Mouse (Mus musculus) hindbrain, embryonic 13.5 days (tissue): ENCODE measurements around the gene Kcnh4. TPM values are rescaled to one million over a fixed set of nuclear protein-coding genes. Genes with fewer than 3 reads are reported as not detected.
"Not testable (repeated sequence)": the region's sequence is repeated elsewhere in the genome, so short reads cannot be mapped to it uniquely, and the experiment has no call there.

Source experiments
- ATAC-seq: fragments of 200-750 bp; cut with Nextera tagmentation; 2 replicates; pipeline ENCODE4 v1.8.0; 2017; ENCODE audit warnings: moderate TSS enrichment; ENCODE audit not compliant: low FRiP score
- H3K27ac ChIP-seq: fragments of 300-500 bp; sonication (generic); 2 replicates; pipeline ENCODE4 v1.5.1; 2015; ENCODE audit warnings: inconsistent platforms, mild to moderate bottlenecking, moderate library complexity
- H3K27me3 ChIP-seq: fragments of 300-500 bp; sonication (generic); 2 replicates; pipeline ENCODE4 v1.6.1; 2015; ENCODE audit warnings: mild to moderate bottlenecking, inconsistent platforms
- H3K36me3 ChIP-seq: fragments of 300-500 bp; sonication (generic); 2 replicates; pipeline ENCODE4 v1.6.1; 2015; ENCODE audit warnings: mild to moderate bottlenecking, inconsistent platforms
- H3K4me1 ChIP-seq: fragments of 300-500 bp; sonication (generic); replicated peaks from 2 replicates; pipeline ENCODE4 v1.6.1; 2015; ENCODE audit warnings: inconsistent platforms
- H3K4me2 ChIP-seq: fragments of 300-500 bp; sonication (generic); 2 replicates; pipeline ENCODE4 v1.6.1; 2015; ENCODE audit warnings: inconsistent platforms, mild to moderate bottlenecking, moderate library complexity
- H3K4me3 ChIP-seq: fragments of 300-500 bp; sonication (generic); 2 replicates; pipeline ENCODE4 v1.5.1; 2015; ENCODE audit warnings: mild to moderate bottlenecking, inconsistent platforms
- H3K9ac ChIP-seq: fragments of 300-500 bp; sonication (generic); 2 replicates; pipeline ENCODE4 v1.6.1; 2015; ENCODE audit warnings: mild to moderate bottlenecking, inconsistent platforms
- H3K9me3 ChIP-seq: fragments of 300-500 bp; sonication (generic); 2 replicates; pipeline ENCODE4 v1.6.1; 2016; ENCODE audit warnings: inconsistent platforms
- WGBS: fragments of 180-500 bp; shearing (Covaris S2); methylation state at CpG from one replicate; pipeline ENCODE4 v1.1.7; 2015; 5-methylcytosine and 5-hydroxymethylcytosine counted together
- polyA plus RNA-seq: library from polyadenylated mRNA; unstranded; fragments of >200 nt; fragmentation: Nextera tagmentation; extraction: Ambion mirVana; gene quantifications from 2 replicates; pipeline ENCODE4 v1.2.1, GENCODE M21; 2015

Gene Kcnh4
- 7.4 and 7.5 TPM in 2 replicates for polyA plus RNA-seq

DNA sequence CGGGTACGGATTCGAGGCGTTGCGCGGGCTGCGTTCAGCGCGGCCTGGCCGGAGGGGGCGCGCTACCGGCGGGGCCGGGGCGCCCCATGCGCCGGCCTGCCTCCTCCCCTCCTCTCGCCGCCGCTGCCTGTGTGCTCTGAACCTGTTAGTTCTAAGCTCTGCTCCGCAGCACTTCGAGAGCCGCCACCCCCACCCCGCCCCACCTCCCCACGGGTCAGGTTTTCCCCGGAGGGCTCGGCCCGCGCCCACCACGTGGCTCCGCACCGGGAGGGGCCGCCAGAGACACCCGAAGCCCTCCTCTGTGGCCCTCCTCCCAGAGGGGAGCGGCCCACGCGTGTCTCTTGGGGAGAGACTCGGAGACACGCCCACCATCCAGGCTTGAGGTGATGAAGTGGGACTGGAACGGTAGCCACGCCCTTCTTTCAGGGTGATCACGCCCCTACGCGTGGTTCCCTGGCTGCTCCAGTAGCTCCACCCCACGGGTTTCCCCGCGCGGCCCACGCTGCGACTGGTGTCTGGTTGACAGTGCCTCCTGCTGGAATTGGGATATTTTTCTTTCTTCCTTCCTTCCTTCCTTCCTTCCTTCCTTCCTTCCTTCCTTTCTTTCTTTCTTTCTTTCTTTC lies at the start of gene Kcnh4:
Gene Kcnh4, minus strand, starts transcription at position 332 of the 623 bp plus-strand sequence.
- H3K27me3 ChIP-seq, result 0 out of 2 replicates have a peak, but pooled peaks cover 15% of the 10 kb centered on the region
- H3K36me3 ChIP-seq, result peaks cover 19% of the 10 kb centered on the region
- H3K9ac ChIP-seq, result peak within 1 kb of the TSS; percentile 76
- peak within 1 kb of the TSS; percentile 62 for H3K4me3 ChIP-seq
- peaks cover 32% of the 10 kb centered on the region for H3K4me1 ChIP-seq
- H3K9me3 ChIP-seq, result no peaks in the 10 kb centered on the region
- peak within 1 kb of the TSS; percentile 66 for H3K4me2 ChIP-seq
- WGBS, result 1% methylated on average over 30 of the region's 51 CpGs
- H3K27ac ChIP-seq, result peak within 1 kb of the TSS; percentile 71
- ATAC-seq, result peak; percentile 66

DNA sequence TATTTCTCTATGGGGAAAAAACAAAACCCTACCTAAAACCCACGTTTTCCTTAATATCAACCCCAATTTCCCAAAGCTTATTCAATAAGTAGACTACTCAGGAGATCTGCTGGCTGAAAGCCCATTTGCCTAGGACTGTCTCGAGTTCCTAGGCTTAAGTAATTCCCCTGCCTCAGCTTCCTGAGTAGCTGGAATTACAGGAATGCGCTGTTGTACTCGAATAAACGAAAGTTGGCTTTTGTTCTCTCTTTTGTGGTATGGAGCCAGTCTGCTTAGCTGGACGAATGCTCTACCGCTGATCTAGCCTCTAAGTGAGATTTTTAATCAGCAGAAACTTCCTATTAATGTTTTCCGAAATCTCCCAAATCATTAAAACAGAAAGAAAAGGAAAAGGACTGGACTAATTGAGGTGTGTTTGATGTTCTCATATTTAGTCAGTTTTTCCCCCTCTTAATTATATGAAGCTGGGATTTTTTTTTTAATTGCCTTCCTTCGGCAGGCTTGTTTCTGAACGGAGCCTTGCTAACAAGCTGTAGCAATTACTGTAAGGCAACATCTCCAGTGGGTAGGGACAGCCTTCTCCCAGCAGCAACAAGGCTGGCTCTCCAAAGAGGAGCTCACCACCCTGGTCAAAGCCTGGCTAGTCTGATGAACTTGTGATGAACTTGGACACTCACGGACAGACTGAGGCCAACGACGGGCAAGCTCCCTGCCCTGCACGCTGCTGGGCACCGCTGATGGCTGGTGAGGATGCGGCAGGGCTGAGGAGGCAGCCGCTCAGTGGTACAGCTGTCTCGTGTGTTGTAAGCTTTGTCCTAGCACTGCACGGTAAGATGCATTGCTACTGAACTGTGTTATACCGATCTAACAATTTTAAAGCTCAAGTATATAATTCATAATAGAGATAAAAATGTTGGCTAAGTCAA lies 46.9 kb upstream of the Kcnh4 start:
- no peak overlapping the region for H3K4me2 ChIP-seq
- H3K4me1 ChIP-seq, result no peaks in the 10 kb centered on the region
- no peak overlapping the region for H3K9ac ChIP-seq
- no peaks in the 10 kb centered on the region for H3K9me3 ChIP-seq
- WGBS, result 76% methylated on average over 20 of the region's 20 CpGs
- H3K27ac ChIP-seq, result no peak overlapping the region
- H3K36me3 ChIP-seq, result peaks cover 34% of the 10 kb centered on the region
- no peaks in the 10 kb centered on the region for H3K27me3 ChIP-seq
- no peak for ATAC-seq
- no peak overlapping the region for H3K4me3 ChIP-seq

DNA sequence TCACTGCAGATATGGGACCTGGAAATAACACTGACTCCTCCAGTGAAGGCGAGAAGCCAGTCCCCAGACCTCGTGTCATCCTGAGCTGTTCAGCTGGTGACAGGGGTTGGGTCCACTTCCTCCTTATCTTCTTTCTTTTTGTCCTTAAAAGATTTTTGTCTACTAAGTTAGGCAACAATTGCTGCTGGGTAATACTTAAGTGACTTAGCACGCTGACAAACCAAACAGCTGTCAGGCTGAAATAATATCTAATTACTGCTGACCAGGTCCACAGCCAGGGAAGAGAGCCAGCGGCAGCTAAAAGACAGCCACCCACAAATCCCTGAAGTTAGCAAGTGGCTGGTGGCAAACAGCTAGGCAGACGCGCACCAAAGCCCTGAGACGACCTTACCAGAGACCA lies 45.8 kb upstream of the Kcnh4 start:
- Histone ChIP-seq H3K27ac (no peak overlapping the region), H3K9me3 (no peaks in the 10 kb centered on the region), H3K4me3 (no peak overlapping the region), H3K36me3 (peaks cover 44% of the 10 kb centered on the region), H3K9ac (no peak overlapping the region), H3K4me2 (no peak overlapping the region), H3K4me1 (no peaks in the 10 kb centered on the region), H3K27me3 (no peaks in the 10 kb centered on the region)
- no peak for ATAC-seq
- 88% methylated on average over 7 of the region's 7 CpGs for WGBS

DNA sequence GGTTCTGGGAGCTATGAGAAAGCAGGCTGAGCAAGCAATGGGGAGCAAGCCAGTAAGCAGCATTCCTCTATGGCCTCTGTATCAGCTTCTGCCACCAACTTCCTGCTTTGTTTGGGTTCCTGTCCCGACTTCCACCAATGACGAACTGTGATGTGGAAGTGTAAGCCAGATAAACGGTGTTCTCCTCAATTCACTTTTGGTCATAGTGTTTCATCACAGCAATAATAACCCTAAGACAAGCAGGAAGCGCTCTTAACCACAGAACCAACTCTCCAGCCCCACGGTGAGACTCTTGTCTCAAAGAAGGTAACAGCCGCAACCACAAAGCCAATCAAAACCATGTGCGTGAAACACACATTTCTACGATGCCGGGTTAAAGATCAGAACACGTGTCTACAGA lies 44.7 kb upstream of the Kcnh4 start:
- H3K4me2 ChIP-seq, result no peak overlapping the region
- no peak overlapping the region for H3K27ac ChIP-seq
- no peaks in the 10 kb centered on the region for H3K27me3 ChIP-seq
- WGBS, result 96% methylated on average over 10 of the region's 10 CpGs
- no peak overlapping the region for H3K4me3 ChIP-seq
- no peaks in the 10 kb centered on the region for H3K4me1 ChIP-seq
- H3K9ac ChIP-seq, result no peak overlapping the region
- no peak for ATAC-seq
- H3K36me3 ChIP-seq, result peaks cover 47% of the 10 kb centered on the region
- H3K9me3 ChIP-seq, result no peaks in the 10 kb centered on the region

DNA sequence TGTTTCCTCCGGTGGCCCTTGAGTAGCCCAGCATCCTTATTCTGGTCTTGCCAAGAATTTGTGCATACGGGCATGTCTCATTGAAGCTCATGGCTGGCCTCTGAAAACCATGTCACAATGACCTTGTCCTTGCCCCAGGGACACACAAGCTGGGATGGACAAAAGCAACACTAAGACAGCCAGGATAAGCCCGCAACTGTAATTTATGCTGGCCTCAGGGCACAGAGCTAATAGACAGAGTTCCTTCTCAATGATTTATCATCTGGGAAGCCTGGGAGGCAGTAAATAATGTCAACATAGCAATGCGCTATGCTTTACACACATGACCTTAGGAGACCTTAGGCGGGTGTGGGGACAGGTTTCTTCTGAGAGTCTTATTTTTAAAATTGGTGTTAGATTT lies 39.7 kb upstream of the Kcnh4 start:
- Histone ChIP-seq H3K27me3 (no peaks in the 10 kb centered on the region), H3K9me3 (no peaks in the 10 kb centered on the region), H3K36me3 (peaks cover 56% of the 10 kb centered on the region), H3K9ac (no peak overlapping the region), H3K4me1 (no peaks in the 10 kb centered on the region), H3K4me3 (no peak overlapping the region), H3K27ac (no peak overlapping the region), H3K4me2 (no peak overlapping the region)
- no peak for ATAC-seq
- WGBS, result 62% methylated on average over 5 of the region's 5 CpGs

DNA sequence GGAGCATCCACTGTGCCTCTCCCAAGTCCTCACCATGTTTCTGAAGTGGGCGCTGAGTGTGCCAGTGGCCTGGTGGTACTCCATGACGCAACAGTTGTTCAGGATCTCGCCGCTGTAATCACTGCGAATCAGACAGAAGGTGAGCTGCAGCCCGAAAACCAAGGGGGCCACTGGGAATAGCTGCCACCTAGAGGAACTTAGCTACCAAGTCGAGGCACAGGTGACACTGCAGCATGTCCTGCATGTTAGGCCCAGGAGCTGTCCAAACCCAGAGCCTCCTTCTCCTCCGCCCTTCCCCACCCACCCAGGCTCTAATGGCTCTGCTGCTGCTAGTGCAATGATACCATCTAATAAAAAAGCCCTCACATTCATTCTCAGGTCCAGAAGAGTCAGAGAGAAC lies 36.8 kb upstream of the Kcnh4 start:
- Histone ChIP-seq H3K4me2 (no peak overlapping the region), H3K4me3 (no peak overlapping the region), H3K9ac (no peak overlapping the region), H3K36me3 (peaks cover 38% of the 10 kb centered on the region), H3K27me3 (no peaks in the 10 kb centered on the region), H3K4me1 (no peaks in the 10 kb centered on the region), H3K27ac (no peak overlapping the region), H3K9me3 (no peaks in the 10 kb centered on the region)
- 64% methylated on average over 8 of the region's 8 CpGs for WGBS
- ATAC-seq, result no peak

DNA sequence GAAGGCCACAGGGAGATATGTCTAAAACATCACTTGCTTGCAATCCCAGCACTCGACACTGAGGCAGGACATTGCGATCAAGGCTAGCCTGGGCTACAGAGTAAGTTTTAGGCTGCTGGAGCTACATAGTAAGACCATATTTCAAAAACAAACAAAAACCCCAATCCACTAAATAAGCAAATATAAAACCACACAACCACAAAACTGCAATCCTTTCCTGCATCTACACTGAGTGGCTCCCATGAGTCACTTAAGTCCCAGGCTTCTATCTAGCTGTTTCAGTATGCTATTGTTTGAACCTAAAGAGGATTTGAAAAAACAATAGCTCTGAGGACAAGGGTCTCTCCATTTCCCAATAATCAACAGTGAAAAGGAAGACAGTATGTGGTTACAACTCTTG lies 35.6 kb upstream of the Kcnh4 start:
- no peak overlapping the region for H3K4me3 ChIP-seq
- no peak overlapping the region for H3K27ac ChIP-seq
- ATAC-seq, result no peak
- no peaks in the 10 kb centered on the region for H3K9me3 ChIP-seq
- no peaks in the 10 kb centered on the region for H3K4me1 ChIP-seq
- peaks cover 39% of the 10 kb centered on the region for H3K36me3 ChIP-seq
- H3K4me2 ChIP-seq, result no peak overlapping the region
- H3K9ac ChIP-seq, result no peak overlapping the region
- no peaks in the 10 kb centered on the region for H3K27me3 ChIP-seq
- WGBS, result 94% methylated on average over 2 of the region's 2 CpGs

DNA sequence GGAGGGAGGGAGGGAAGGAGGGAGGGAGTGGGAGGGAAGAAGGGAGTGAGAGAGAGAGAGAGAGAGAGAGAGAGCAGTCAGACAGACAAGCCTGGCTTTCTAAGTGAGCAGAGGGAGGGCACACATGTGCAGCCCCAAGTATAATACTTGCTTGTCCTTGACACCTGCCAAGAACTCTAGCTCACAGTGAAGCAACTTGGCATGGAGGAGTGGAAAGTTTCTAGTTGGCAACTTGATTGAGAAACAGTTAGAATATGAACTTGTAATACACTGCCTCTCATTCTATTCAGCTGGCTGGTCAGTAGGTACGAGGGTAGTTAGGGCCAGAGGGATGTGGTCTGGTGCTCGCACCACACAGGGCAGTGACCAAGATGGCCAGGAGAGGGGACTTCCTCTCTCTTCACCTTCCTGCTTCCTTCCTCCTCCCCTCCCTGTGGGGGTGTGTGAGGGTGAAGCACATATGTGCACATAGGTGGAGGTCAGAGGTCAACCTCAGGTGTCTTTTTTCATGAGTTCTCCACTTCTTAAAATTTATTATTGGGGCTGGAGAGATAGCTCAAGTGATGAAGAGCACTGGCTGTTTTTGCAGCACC lies 31.8 kb upstream of the Kcnh4 start:
- Histone ChIP-seq H3K4me3 (no peak overlapping the region), H3K36me3 (peaks cover 56% of the 10 kb centered on the region), H3K27ac (no peak overlapping the region), H3K4me1 (no peaks in the 10 kb centered on the region), H3K9me3 (no peaks in the 10 kb centered on the region), H3K9ac (no peak overlapping the region), H3K27me3 (no peaks in the 10 kb centered on the region), H3K4me2 (no peak overlapping the region)
- WGBS, result 89% methylated on average over 2 of the region's 2 CpGs
- ATAC-seq, result no peak

DNA sequence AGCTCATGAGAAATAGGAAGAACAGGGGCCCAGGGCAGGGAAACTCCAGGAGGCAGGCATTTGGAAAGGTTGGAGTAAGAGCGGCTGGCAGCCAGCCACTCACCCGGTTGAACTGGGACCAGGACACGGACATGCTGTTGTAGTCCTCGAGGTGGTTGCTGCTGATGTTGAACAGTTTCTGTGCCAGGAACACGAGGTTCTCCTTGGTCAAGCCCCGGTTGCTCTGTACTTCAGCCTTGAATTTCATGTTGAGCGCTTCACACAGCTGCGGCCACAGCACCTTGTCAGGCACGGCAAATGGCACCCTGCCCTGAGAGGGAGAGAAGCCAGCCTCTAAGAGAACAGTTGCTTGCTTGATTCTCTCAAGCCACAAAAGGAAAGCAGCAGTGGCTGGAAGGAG lies 30.9 kb upstream of the Kcnh4 start:
- not testable (repeated sequence) for H3K4me1 ChIP-seq, ATAC-seq, H3K27ac ChIP-seq

DNA sequence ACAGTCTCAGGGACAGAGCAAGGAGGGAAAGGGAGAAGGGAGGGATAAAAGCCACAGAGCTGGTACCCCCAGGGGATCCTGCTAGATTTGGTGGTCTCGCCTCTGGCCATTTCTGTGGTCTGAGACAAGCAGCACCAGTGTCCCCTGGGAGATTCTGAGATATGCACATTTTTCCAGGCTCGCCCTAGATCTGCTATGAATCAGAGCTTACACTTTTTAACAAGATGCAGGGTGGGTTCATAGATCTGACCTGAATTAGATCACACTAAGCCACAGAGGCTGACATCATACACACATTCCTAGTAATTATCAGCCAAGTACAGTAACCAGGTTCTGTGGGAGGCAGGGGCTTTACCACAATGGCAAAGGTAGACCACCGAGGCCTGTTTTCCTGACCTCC lies 30.0 kb upstream of the Kcnh4 start:
- no peaks in the 10 kb centered on the region for H3K27me3 ChIP-seq
- no peak for ATAC-seq
- peaks cover 63% of the 10 kb centered on the region for H3K36me3 ChIP-seq
- WGBS, result 83% methylated on average over 3 of the region's 3 CpGs
- no peak overlapping the region for H3K4me3 ChIP-seq
- H3K9me3 ChIP-seq, result no peaks in the 10 kb centered on the region
- no peak overlapping the region for H3K4me2 ChIP-seq
- H3K9ac ChIP-seq, result no peak overlapping the region; the same call in 1 of the 2 replicates
- H3K27ac ChIP-seq, result no peak overlapping the region
- H3K4me1 ChIP-seq, result no peaks in the 10 kb centered on the region

More for the DNA sequence above, 30.9 kb upstream of the Kcnh4 start:
- H3K4me2 ChIP-seq, H3K9ac ChIP-seq, H3K27me3 ChIP-seq, H3K4me3 ChIP-seq, H3K9me3 ChIP-seq: not testable (repeated sequence)
- peaks cover 58% of the 10 kb centered on the region for H3K36me3 ChIP-seq
- WGBS, result 91% methylated on average over 9 of the region's 9 CpGs

DNA sequence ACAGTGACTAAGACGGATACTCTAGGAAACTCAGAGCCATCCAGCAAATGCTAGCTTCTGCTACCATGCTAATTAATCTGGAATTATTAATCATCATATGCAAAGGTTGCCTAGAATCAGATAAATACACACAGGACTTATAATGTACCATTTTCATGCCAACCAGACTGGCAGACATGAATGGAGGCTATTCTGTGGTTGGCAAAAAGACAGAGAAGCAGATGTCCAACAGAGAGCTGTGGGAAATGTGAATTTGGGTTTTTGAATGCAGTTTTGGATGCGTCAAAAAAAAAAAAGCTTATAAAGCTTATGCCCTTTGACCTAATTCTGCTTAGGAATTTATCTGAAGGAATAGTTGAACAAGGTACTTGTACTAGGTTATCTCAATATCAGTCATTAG lies 26.0 kb upstream of the Kcnh4 start:
- Histone ChIP-seq H3K4me3 (no peak overlapping the region), H3K36me3 (peaks cover 81% of the 10 kb centered on the region), H3K9ac (no peak overlapping the region), H3K4me1 (no peaks in the 10 kb centered on the region), H3K4me2 (no peak overlapping the region), H3K27me3 (no peaks in the 10 kb centered on the region), H3K27ac (no peak overlapping the region), H3K9me3 (no peaks in the 10 kb centered on the region)
- WGBS, result 94% methylated on average over 2 of the region's 2 CpGs
- no peak for ATAC-seq

DNA sequence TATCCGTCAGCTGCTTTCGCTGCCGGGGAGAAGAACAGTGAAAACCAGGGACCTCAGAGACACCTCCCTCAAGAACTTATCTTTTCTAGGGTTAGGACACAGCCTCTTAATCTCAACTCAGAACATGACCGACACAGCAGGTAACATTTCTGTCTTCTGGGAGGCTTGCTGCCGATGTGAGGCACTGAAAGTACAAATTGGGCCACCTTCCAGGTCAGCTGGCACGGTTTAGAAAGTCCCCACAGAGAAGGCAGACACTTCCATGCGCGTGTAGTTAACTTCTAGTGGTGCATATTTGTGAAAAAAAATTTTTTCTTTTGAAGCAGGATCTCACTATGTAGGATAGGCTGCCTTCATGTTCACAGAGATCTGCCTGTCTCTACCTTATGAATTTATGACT lies 24.5 kb upstream of the Kcnh4 start:
- WGBS, result 89% methylated on average over 8 of the region's 8 CpGs
- Histone ChIP-seq H3K4me1 (no peaks in the 10 kb centered on the region), H3K4me3 (no peak overlapping the region), H3K36me3 (peaks cover 82% of the 10 kb centered on the region), H3K27me3 (no peaks in the 10 kb centered on the region), H3K9me3 (no peaks in the 10 kb centered on the region), H3K9ac (no peak overlapping the region), H3K4me2 (no peak overlapping the region), H3K27ac (no peak overlapping the region)
- ATAC-seq, result no peak
